Mouse (Mus musculus) heart, embryonic 13.5 days (tissue): ENCODE results near the gene Ccdc152. TPM values are rescaled to one million over a fixed set of nuclear protein-coding genes. Genes with fewer than 3 reads are reported as not detected.
"Not testable (repeated sequence)": the region's sequence is repeated elsewhere in the genome, so short reads cannot be mapped to it uniquely, and the experiment has no call there.

ENCODE experiments used
- ATAC-seq: fragments of 200-750 bp; cut with Nextera tagmentation; 2 replicates; pipeline ENCODE4 v1.8.0; 2017; ENCODE audit warnings: moderate TSS enrichment; ENCODE audit not compliant: insufficient number of reproducible peaks, low FRiP score, low TSS enrichment; ENCODE audit errors: extremely low read depth
- H3K27ac ChIP-seq: fragments of 300-500 bp; sonication (generic); replicated peaks from 2 replicates; pipeline ENCODE4 v1.5.1; 2015; ENCODE audit warnings: moderate library complexity, mild to moderate bottlenecking, inconsistent platforms
- H3K27me3 ChIP-seq: fragments of 300-500 bp; sonication (generic); replicated peaks from 2 replicates; pipeline ENCODE4 v1.6.1; 2015; ENCODE audit warnings: mild to moderate bottlenecking, inconsistent platforms
- H3K36me3 ChIP-seq: fragments of 300-500 bp; sonication (generic); 2 replicates; pipeline ENCODE4 v1.6.1; 2015; ENCODE audit warnings: mild to moderate bottlenecking, inconsistent platforms
- H3K4me1 ChIP-seq: fragments of 300-500 bp; sonication (generic); 2 replicates; pipeline ENCODE4 v1.6.1; 2015; ENCODE audit warnings: inconsistent platforms
- H3K4me2 ChIP-seq: fragments of 300-500 bp; sonication (generic); 2 replicates; pipeline ENCODE4 v1.6.1; 2015; ENCODE audit warnings: inconsistent platforms, mild to moderate bottlenecking, moderate library complexity
- H3K4me3 ChIP-seq: fragments of 300-500 bp; sonication (generic); 2 replicates; pipeline ENCODE4 v1.5.1; 2015; ENCODE audit warnings: moderate library complexity, mild to moderate bottlenecking, inconsistent platforms
- H3K9ac ChIP-seq: fragments of 300-500 bp; sonication (generic); 2 replicates; pipeline ENCODE4 v1.6.1; 2015; ENCODE audit warnings: inconsistent platforms, mild to moderate bottlenecking, moderate library complexity
- H3K9me3 ChIP-seq: fragments of 300-500 bp; sonication (generic); 2 replicates; pipeline ENCODE4 v1.6.1; 2016; ENCODE audit warnings: inconsistent platforms
- WGBS: fragments of 180-500 bp; shearing (Covaris S2); methylation state at CpG from one replicate; pipeline ENCODE4 v1.1.7; 2015; ENCODE audit warnings: mixed read lengths; 5-methylcytosine and 5-hydroxymethylcytosine counted together
- polyA plus RNA-seq: library from polyadenylated mRNA; unstranded; fragments of >200 nt; fragmentation: Nextera tagmentation; extraction: Ambion mirVana; gene quantifications from 2 replicates; pipeline ENCODE4 v1.2.1, GENCODE M21; 2015

Gene Ccdc152
- polyA plus RNA-seq, 1 experiment from 2014 or later, result 0.35 TPM

DNA sequence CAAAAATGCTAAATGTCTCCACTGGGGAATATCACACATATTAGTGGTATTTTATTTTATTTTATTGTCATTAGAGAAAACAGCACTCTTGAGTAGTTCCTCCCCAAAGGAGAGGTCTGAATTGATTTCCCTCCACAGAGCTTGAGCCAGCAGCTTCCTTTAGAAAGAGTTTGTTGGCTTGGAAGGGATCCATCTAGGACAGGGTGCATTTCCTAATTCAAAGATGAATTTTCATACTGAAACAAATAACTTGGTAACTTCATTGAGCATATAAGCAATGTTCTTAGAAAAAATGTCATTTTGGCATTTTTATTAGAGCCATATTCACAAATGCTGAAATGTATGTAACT is 51.6 kb downstream of the Ccdc152 start:
- Histone ChIP-seq H3K36me3 (no peaks in the 10 kb centered on the region), H3K9me3 (no peaks in the 10 kb centered on the region), H3K4me2 (no peak overlapping the region), H3K4me1 (peaks cover 37% of the 10 kb centered on the region), H3K27me3 (no peaks in the 10 kb centered on the region), H3K4me3 (no peak overlapping the region), H3K27ac (peak overlapping the region; percentile 56; the same call in 1 of the 2 replicates), H3K9ac (no peak overlapping the region)
- no peak for ATAC-seq

DNA sequence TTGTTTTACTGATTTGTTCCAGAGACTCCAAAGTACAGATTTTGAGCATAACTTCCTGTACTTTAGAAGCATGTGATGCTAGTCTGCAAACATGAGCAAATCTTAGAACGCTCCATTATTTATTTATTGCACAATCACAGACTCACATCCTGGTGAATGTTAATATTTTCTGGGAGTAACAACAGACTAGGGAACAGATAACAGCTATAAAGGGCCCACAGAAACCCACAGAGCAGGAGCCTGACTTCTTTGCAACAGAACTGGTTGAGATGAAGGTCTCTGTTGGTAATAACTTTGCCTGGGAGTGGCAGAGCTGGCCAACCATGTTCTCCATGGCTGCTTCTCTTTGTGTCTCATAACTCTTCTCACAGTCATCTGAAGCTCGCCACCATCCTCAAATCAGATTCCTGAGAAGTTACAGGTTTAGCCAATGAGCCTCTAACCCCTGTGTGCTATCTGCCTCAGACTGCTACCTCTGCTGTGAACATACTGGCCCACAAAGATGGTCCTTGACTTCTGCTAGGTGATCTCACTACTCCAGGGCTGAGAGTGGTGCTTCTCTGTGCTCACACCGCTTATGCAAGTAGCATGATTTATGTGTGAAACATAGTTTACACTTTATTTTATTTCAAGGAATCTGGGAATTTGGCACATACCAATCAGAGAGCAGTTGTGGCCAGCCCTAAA is 52.2 kb downstream of the Ccdc152 start:
- Histone ChIP-seq H3K9me3 (no peaks in the 10 kb centered on the region), H3K27me3 (no peaks in the 10 kb centered on the region), H3K4me3 (no peak overlapping the region), H3K27ac (peak overlapping the region; percentile 56), H3K4me1 (peaks cover 37% of the 10 kb centered on the region), H3K36me3 (no peaks in the 10 kb centered on the region), H3K9ac (no peak overlapping the region), H3K4me2 (no peak overlapping the region)
- 67% methylated on average over 3 of the region's 3 CpGs for WGBS
- no peak for ATAC-seq

DNA sequence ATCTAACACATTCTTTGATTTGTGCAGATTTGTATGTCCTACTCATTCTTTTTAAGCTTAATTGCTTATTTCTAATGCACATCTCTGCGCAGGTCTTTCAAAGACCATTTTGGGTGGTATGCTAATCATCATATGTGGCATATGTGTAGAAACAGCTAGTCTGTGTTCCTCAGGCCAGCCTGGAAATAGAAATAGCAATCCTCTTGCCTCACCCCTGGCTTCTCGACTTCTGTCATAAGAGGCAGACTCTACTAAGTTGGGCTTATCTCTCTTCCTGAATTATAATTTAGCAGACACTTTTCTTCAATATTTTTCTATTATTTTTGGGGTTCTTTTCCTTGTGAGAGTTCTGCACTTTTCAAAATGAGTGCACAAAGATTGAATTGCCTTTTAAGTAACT is 52.7 kb downstream of the Ccdc152 start:
- H3K27ac ChIP-seq, result peak overlapping the region; percentile 56
- no peaks in the 10 kb centered on the region for H3K9me3 ChIP-seq
- H3K4me2 ChIP-seq, result no peak overlapping the region
- no peak overlapping the region for H3K4me3 ChIP-seq
- 44% methylated on average over 2 of the region's 2 CpGs for WGBS
- no peaks in the 10 kb centered on the region for H3K27me3 ChIP-seq
- H3K36me3 ChIP-seq, result no peaks in the 10 kb centered on the region
- no peak overlapping the region for H3K9ac ChIP-seq
- H3K4me1 ChIP-seq, result peaks cover 37% of the 10 kb centered on the region
- no peak for ATAC-seq

DNA sequence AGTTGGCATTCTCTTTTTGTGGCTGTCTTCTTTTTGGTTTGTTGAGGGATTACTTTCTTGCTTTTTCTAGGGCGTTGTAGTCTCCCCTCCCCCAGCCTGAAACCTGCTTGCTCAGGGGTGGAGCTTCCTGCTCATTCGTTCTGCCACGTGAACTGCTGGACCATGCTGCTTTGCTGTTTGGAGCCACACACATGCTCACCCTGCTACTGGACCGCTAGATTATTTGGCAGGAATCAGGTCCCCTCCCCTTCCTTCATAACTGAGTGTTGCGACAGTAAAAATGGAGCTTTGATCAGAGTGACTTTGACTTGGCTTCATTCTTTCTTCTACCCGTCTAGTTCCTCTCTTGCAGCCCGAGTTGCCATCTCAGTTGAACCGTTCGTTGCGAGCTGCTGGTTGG is 58.3 kb downstream of the Ccdc152 start:
- not testable (repeated sequence) for H3K9me3 ChIP-seq, H3K4me2 ChIP-seq, H3K27ac ChIP-seq, H3K9ac ChIP-seq, H3K27me3 ChIP-seq, ATAC-seq, H3K36me3 ChIP-seq, H3K4me3 ChIP-seq
- 80% methylated on average over 10 of the region's 10 CpGs for WGBS
- H3K4me1 ChIP-seq, result peaks cover 12% of the 10 kb centered on the region

DNA sequence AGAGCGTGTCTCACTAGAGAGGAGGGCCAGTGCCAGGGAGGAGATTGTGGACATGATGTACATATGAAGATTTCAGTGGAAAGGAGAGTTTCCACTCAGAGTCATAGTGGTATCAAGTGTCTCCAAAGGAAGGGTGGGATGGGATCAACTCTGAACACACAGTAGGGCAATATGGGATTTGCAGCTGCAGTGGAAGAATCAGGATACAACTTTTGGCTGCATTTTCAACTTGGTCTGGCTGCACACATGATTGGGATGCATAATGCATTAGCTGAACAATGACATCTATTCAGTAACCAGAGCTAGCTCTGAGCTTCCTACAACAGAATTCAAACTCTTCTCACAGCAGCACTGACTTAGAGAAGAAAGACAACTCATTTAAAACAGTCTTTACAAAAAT is 65.4 kb downstream of the Ccdc152 start:
- no peak overlapping the region for H3K27ac ChIP-seq
- no peak overlapping the region for H3K4me3 ChIP-seq
- H3K9ac ChIP-seq, result no peak overlapping the region
- H3K4me2 ChIP-seq, result no peak overlapping the region
- no peak for ATAC-seq
- no peaks in the 10 kb centered on the region for H3K36me3 ChIP-seq
- no peaks in the 10 kb centered on the region for H3K27me3 ChIP-seq
- 83% methylated on average over 1 of the region's 1 CpGs for WGBS
- H3K4me1 ChIP-seq, result no peaks in the 10 kb centered on the region
- no peaks in the 10 kb centered on the region for H3K9me3 ChIP-seq

DNA sequence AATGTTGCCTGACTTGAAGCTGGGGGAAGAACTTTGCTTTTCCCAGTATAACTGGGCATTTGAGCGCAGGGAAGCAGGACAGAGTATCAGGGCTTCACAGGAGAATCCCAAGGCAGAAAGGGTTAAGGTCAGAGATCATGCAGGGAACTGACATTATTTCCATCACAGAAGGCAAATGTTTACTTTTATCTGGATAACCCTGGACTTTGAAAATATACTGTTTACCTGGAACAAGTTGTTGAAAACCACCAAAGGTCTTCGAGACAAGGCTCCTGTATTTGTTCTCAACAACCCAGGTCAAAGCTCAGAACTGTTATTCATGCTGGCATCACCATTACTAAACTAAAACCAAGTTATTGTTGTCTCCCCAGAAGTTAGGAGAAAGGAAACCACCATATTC is 67.0 kb downstream of the Ccdc152 start:
- Histone ChIP-seq H3K36me3 (no peaks in the 10 kb centered on the region), H3K9ac (no peak overlapping the region), H3K27me3 (no peaks in the 10 kb centered on the region), H3K4me1 (0 out of 2 replicates have a peak, but pooled peaks cover 3% of the 10 kb centered on the region), H3K4me3 (no peak overlapping the region), H3K9me3 (no peaks in the 10 kb centered on the region), H3K27ac (no peak overlapping the region), H3K4me2 (no peak overlapping the region)
- no peak for ATAC-seq
- WGBS, result 74% methylated on average over 2 of the region's 2 CpGs

DNA sequence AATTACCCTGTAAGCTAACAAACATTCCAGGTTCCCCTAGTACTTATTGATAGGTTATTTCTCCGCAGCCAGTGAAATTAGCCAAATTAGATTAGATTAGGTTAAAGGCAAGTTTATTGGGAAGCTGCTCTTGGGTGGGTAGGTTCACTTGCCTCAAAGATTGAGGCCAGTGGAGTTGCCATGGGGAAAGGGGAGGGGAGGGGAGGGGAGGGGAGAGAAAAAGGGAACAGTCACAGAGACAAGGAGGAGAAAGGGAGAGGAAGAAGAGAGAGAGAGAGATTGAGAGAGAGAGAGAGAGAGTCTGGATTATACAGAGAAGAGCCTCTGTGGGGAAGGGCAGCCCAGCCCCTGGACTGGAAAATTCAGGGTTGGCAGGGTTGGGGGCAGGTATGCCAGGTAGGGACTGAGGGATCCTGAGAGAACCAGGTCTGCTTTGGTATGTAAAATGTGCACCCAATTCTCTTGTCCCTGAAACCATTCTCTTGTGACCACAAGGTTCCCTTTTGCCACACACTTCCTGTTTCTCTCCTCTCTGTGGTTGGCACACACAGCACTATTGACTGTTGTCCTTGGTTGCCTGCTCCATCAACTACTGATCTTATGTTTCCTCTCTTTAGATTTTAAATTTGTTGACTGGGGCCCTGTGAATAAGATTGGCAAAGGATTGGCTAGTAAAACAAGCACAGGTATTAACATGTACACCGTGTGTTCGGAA is 69.3 kb downstream of the Ccdc152 start:
- 85% methylated on average over 3 of the region's 3 CpGs for WGBS
- ATAC-seq, result no peak
- no peaks in the 10 kb centered on the region for H3K9me3 ChIP-seq

DNA sequence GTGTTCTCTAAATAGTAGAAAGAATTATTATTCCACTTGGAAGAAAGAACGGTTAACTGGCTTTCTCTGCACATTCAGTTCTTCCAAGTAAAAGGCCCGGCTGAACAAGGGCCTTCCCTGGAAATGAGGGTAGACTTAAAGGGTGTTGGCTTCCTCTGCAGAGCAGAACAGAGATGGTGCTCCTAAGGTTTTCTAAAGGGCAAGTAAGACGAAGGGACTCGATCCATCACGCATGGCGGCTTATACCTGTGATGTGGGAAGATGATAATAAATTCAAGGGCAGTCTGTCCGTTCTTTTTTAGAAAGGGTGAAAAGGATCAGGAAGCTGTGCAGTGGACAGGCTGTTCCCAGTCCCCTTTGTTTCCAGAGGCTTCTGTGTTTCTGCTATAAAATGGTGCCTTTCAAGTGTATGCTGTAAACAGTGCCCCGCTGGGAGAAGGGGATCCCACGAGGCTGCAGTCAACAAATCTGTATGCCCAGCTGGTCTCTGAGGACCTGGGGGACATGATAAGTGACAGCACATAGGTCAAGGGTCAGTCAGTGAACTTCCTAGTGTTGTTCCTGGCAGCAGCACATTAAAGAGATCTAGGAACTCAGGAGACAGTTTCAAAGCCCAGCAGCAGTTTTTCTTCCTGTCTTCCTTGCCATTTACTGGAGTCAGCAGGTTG is 71.0 kb downstream of the Ccdc152 start:
- H3K27me3 ChIP-seq, result no peaks in the 10 kb centered on the region
- peaks cover 13% of the 10 kb centered on the region for H3K4me1 ChIP-seq
- no peaks in the 10 kb centered on the region for H3K9me3 ChIP-seq
- 52% methylated on average over 9 of the region's 9 CpGs for WGBS
- no peak overlapping the region for H3K9ac ChIP-seq
- H3K4me2 ChIP-seq, result no peak overlapping the region
- no peak overlapping the region for H3K27ac ChIP-seq
- no peaks in the 10 kb centered on the region for H3K36me3 ChIP-seq
- ATAC-seq, result no peak
- no peak overlapping the region for H3K4me3 ChIP-seq

More for the DNA sequence above, 69.3 kb downstream of the Ccdc152 start:
- Histone ChIP-seq H3K36me3 (no peaks in the 10 kb centered on the region), H3K4me1 (0 out of 2 replicates have a peak, but pooled peaks cover 3% of the 10 kb centered on the region), H3K4me2 (no peak overlapping the region), H3K4me3 (no peak overlapping the region), H3K9ac (no peak overlapping the region), H3K27me3 (no peaks in the 10 kb centered on the region), H3K27ac (no peak overlapping the region)

DNA sequence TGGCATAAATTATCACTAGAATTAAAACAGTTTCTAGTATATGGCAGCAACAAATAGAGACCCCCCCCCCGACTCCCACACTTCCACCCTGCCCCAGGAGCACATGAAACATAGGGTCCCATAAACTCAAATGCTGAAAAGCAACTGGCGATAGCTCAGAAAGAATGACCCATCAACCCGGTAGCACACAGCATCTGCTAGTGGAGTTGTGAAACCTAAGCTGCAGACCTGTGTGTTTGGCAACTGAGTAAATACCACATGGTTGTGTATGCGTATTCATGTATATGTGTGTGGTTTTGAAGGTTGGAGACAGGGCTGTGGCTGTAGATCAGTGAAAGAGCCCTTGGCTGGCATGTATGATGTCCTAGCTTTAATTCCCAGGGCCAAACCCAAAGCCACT is 72.3 kb downstream of the Ccdc152 start:
- no peak for ATAC-seq
- no peaks in the 10 kb centered on the region for H3K9me3 ChIP-seq
- peaks cover 19% of the 10 kb centered on the region for H3K4me1 ChIP-seq
- H3K9ac ChIP-seq, result no peak overlapping the region
- WGBS, result 87% methylated on average over 4 of the region's 4 CpGs
- no peak overlapping the region for H3K27ac ChIP-seq
- H3K36me3 ChIP-seq, result no peaks in the 10 kb centered on the region
- no peak overlapping the region for H3K4me2 ChIP-seq
- H3K4me3 ChIP-seq, result no peak overlapping the region
- no peaks in the 10 kb centered on the region for H3K27me3 ChIP-seq
